Mouse (Mus musculus) testis, postnatal 10 days (tissue): ENCODE results near the gene Gm12394.
"Not testable (repeated sequence)": the region's sequence is repeated elsewhere in the genome, so short reads cannot be mapped to it uniquely, and the experiment has no call there.

Experiments used
- DNase-seq: peaks from one replicate; pipeline ENCODE4 v3.0.0; 2021; ENCODE audit warnings: low spot score

Gene Gm12394

GRCm38 (mm10) chr4:42860483-42860882 lies 3.9 kb upstream of the Gm12394 start:
- DNase-seq: not testable (repeated sequence)

DNA sequence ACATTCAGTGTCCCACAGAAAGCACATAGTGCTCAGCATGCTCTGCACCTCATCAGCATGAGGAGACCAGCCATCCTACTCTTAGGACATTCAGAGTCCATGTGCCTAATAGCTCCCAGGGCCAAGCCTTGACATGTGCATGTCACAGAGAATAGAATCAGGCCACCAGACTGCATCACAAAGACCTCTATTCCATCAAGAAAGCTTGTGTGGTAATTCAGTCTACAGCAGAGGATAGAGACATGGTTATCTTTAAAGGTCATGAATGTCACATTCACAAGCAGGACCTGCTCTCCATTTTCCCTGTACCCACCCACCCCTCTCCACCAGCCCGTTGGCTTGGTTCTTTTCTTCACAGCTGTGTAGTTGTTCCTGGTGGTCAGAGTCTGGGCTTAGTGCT lies 2.8 kb downstream of the Gm12394 start, which contains the start of gene Fam205a1:
Gene Fam205a1 (minus strand): TSS at position 101 of the 400 bp plus-strand sequence.
- not testable (repeated sequence) for DNase-seq

GRCm38 (mm10) chr4:42773893-42774292 lies 82.7 kb downstream of the Gm12394 start, which contains the start of gene Ccl21a:
TSS of gene Ccl21a (minus strand) at chr4:42773993.
- not testable (repeated sequence) for DNase-seq

GRCm38 (mm10) chr4:42756477-42756876 lies 100.1 kb downstream of the Gm12394 start, which contains the start of gene Ccl19:
TSS of gene Ccl19 (minus strand) at chr4:42756577.
- not testable (repeated sequence) for DNase-seq

DNA sequence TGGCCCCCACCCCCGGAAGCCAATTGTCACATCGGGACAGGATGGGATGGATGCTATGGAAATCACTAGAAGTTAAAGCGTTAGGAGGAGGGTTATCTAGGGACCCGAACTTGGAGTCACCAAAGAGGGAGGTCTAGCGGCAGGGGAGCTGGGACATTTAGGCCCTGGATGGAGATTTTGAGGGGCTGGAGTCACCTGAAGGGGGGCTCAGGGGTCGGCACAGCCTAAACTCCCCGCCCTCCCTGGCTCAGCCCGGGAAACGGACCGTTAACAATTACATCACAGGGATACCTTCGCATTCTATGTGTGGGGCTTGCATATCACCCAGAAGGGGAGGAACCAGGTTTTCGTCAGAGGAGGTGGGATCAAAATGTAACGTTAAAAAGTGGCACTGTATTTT lies 121.3 kb downstream of the Gm12394 start, which contains the start of gene 4930578G10Rik:
Gene 4930578G10Rik (plus strand): TSS at position 301 of the 400 bp plus-strand sequence.
- not testable (repeated sequence) for DNase-seq
